Mouse (Mus musculus): ENCODE results near the gene Gm3250.
"Not testable (repeated sequence)": the region's sequence is repeated elsewhere in the genome, so short reads cannot be mapped to it uniquely, and the experiment has no call there.

Gene Gm3250

GRCm38 (mm10) chr10:77751254-77751653, 31.1 kb downstream of the Gm3250 start, which contains the start of gene Gm9736:
Gene Gm9736 (minus strand): TSS chr10:77751354.
- not testable (repeated sequence) for DNase-seq (ENCODE audit: low spot score in 2 of 2)

- not testable (repeated sequence) for DNase-seq (ENCODE audit: low spot score in 2 of 2)
Measured at GRCm38 (mm10) chr10:77750686-77751085, 31.7 kb downstream of the Gm3250 start.

DNA sequence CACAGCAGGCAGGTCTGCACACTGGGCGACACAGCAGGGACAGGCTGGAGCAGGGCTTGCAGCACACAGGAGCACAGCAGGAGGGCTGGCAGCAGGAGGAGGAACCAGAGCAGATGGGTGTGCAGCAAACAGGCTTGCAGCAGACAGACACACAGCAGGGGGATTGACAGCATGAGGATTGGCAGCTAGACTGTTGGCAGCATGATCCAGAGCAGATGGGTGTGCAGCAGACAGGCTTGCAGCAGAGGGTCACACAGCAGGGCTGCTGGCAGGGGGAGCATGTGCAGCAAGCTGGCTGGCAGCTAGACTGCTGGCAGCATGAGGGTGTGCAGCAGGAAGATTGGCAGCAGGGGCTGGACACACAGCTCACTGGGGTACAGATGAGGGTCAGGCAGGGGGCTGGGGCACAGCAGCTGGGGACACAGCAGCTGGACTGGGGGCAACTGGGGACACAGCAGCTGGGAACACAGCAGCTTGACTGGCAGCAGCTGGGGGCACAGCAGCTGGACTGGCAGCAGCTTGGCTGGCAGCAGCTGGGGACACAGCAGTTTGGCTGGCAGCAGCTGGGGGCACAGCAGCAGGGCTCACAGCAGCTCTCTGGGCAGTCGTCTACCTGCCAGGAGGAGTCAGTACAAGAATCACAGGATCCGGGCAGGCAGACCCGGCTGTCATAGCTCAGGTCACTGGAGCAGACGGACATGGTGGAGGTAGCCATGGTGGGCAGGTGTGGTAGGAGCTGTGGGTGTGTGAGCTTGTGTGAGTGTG, 40.2 kb downstream of the Gm3250 start, which contains the start of gene Gm18596:
Gene Gm18596, minus strand, starts transcription at position 715 of the 765 bp plus-strand sequence.
- DNase-seq (ENCODE audit: low spot score in 2 of 2): not testable (repeated sequence)

DNA sequence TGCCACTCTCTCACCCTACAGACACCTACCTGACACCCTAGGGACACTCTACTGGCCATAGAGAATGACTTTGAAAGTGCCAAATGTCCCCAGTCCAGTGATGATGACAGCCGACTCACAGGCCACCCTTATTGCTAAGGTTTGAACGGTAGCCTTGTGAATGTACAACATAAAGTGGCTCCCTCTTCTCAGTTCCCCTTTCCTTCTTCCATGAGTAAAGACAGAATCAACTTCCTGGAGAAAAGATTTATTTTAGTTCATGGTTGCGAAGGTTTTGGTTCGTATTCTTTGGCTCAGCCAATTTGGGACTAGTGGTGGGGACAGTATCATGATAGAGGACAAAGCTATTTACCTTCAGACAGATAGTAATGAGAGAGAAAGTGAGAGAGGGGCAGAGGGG, 43.4 kb downstream of the Gm3250 start:
- DNase-seq (ENCODE audit: low spot score in 2 of 2): no peak

- no peak for DNase-seq (ENCODE audit: low spot score in 2 of 2)
Measured at GRCm38 (mm10) chr10:77735928-77736327, 46.4 kb downstream of the Gm3250 start.
